Mouse (Mus musculus) forebrain, postnatal 0 days (tissue): ENCODE measurements at regions not wholly inside any gene's neighbourhood (a gene's known extent, or its start where the extent isn't known, plus 50 kb on each side); places are given as distances from the start of the nearest gene placed in this dataset.

ENCODE experiments used
- ATAC-seq: fragments of 200-750 bp; cut with Nextera tagmentation; 2 replicates; pipeline ENCODE4 v1.8.0; 2017; ENCODE audit warnings: mild to moderate bottlenecking, moderate library complexity
- DNase-seq: peaks from one replicate; pipeline ENCODE4 v3.0.0-alpha.2; 2015
- H3K27ac ChIP-seq: fragments of 300-500 bp; sonication (generic); 2 replicates; pipeline ENCODE4 v1.5.1; 2014; ENCODE audit warnings: low read depth, mild to moderate bottlenecking, antibody characterized with exemption, low read length, moderate library complexity, mixed read lengths
- H3K27me3 ChIP-seq: fragments of 300-500 bp; sonication (generic); 2 replicates; pipeline ENCODE4 v1.6.1; 2014; ENCODE audit warnings: mild to moderate bottlenecking, low read length, mixed read lengths; ENCODE audit not compliant: insufficient read depth
- H3K36me3 ChIP-seq: fragments of 300-500 bp; sonication (generic); 2 replicates; pipeline ENCODE4 v1.6.1; 2014; ENCODE audit warnings: mild to moderate bottlenecking, moderate library complexity; ENCODE audit not compliant: insufficient read depth
- H3K4me1 ChIP-seq: fragments of 300-500 bp; sonication (generic); 2 replicates; pipeline ENCODE4 v1.6.1; 2014; ENCODE audit warnings: antibody characterized with exemption; ENCODE audit not compliant: insufficient read depth
- H3K4me2 ChIP-seq: fragments of 300-500 bp; sonication (generic); 2 replicates; pipeline ENCODE4 v1.6.1; 2014; ENCODE audit warnings: low read depth, mild to moderate bottlenecking, moderate library complexity
- H3K4me3 ChIP-seq: fragments of 300-500 bp; sonication (generic); 2 replicates; pipeline ENCODE4 v1.5.1; 2014; ENCODE audit warnings: low read depth, low read length, mixed read lengths
- H3K9ac ChIP-seq: fragments of 300-500 bp; sonication (generic); 2 replicates; pipeline ENCODE4 v1.6.1; 2014; ENCODE audit warnings: mild to moderate bottlenecking
- H3K9me3 ChIP-seq: fragments of 300-500 bp; sonication (generic); 2 replicates; pipeline ENCODE4 v1.6.1; 2016; ENCODE audit warnings: low read length
- CTCF ChIP-seq: sonication (generic); IDR thresholded peaks from 2 replicates; pipeline ENCODE4 v1.5.1; 2016; ENCODE audit warnings: antibody characterized with exemption, control low read depth, low read depth
- WGBS: fragments of 180-500 bp; shearing (Covaris S2); extraction: QIAGEN DNeasy Blood & Tissue Kit; methylation state at CpG from one replicate; pipeline ENCODE4 v1.1.7; 2014; 5-methylcytosine and 5-hydroxymethylcytosine counted together

DNA sequence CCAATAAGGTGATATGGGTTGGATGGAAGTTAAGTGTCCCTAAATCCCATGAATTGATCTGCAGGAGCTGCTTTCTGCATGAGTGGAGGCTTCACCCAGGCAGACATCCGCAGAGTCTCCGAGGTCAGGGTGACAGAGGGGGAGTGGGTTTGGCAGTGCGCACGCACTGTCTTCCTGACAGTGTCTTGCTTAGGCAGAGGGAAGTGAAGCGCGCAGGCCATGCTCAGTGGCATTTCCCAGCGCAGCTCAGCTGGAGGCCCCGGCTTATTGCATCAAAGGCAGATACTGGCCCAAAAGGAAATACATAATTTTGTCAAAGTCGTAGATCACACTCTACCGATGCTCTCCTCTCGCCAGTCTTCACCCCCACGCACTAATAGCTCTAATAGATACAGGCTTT, 252.7 kb upstream of the Dnajc24 start:
- DNase-seq, result no peak
- no peaks in the 10 kb centered on the region for H3K9me3 ChIP-seq
- 45% methylated on average over 12 of the region's 12 CpGs for whole genome bisulfite sequencing
- no peak overlapping the region for H3K27ac ChIP-seq
- ATAC-seq, result no peak
- no peak overlapping the region for H3K4me2 ChIP-seq
- H3K9ac ChIP-seq, result no peak overlapping the region
- TF ChIP-seq CTCF, result no peak
- no peaks in the 10 kb centered on the region for H3K36me3 ChIP-seq
- no peaks in the 10 kb centered on the region for H3K4me1 ChIP-seq
- no peak overlapping the region for H3K4me3 ChIP-seq
- H3K27me3 ChIP-seq, result no peaks in the 10 kb centered on the region

DNA sequence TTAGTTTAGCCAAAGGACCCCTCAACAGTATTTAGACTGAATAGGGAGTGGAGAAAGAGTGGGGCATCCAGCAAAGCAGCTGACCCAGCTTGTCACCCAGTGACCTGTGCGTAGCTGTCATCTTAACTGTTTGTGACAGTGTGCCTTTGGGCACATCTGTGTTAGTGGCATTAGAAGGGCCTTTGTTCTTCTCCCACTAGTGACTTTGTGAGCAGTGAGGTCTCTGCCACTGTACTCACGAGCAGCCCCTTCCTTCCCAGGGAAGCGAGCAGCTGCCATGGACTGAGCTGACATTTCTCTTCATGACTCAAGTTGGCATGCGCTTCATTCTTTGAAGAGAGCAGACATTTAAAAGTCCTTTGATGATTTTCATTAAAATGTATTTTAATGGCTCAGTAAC, 231.0 kb upstream of the Dnajc24 start:
- H3K36me3 ChIP-seq, result no peaks in the 10 kb centered on the region
- no peak overlapping the region for H3K4me3 ChIP-seq
- H3K4me1 ChIP-seq, result no peaks in the 10 kb centered on the region
- 62% methylated on average over 4 of the region's 4 CpGs for WGBS
- ATAC-seq (no peak), DNase-seq (no peak)
- TF ChIP-seq CTCF, result no peak
- no peak overlapping the region for H3K27ac ChIP-seq
- H3K9me3 ChIP-seq, result no peaks in the 10 kb centered on the region
- no peak overlapping the region for H3K4me2 ChIP-seq
- H3K27me3 ChIP-seq, result no peaks in the 10 kb centered on the region
- no peak overlapping the region for H3K9ac ChIP-seq

DNA sequence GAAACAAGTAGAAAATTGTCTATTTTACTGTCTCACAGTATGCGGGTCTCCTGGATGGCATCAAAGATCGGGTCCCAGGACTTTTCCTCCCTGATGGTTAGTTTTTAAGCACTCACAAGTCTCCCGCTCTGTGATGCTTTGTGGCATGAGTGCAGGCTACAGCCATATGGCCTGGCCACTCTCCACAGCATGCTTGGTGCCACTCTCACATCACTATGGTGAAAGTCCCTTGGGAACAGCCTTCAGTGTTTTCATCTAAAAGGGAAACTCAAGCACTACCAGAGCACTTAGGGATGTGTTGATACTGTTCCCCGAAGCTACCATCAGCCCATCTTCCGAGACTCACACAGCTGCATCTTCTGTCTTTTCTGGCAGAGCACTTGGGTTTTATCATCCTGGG, 227.8 kb upstream of the Dnajc24 start:
- TF ChIP-seq CTCF, result no peak
- no peaks in the 10 kb centered on the region for H3K27me3 ChIP-seq
- 76% methylated on average over 5 of the region's 5 CpGs for WGBS
- no peak overlapping the region for H3K4me3 ChIP-seq
- DNase-seq (no peak), ATAC-seq (no peak)
- no peak overlapping the region for H3K9ac ChIP-seq
- H3K4me2 ChIP-seq, result no peak overlapping the region
- no peaks in the 10 kb centered on the region for H3K36me3 ChIP-seq
- no peaks in the 10 kb centered on the region for H3K4me1 ChIP-seq
- H3K9me3 ChIP-seq, result no peaks in the 10 kb centered on the region
- H3K27ac ChIP-seq, result no peak overlapping the region

DNA sequence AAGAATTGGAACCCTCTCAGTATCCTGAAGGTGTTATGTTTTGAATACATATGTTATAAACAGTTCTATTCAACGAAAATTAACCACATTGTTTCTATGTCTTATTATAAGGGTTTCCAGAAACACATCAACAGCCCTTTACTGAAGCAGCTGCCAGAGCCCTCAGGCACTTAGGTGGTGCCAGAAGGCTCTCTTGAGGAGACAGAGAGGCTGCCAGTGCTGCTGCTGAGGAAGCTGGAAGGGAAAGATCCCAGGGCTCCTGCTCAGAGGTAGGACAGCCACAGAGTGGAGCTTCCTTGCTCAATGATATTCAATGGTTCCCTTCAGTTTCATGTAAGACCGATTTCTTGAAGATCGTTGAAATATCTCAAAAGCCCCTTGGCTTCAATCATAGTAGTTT, 226.7 kb upstream of the Dnajc24 start:
- no peaks in the 10 kb centered on the region for H3K27me3 ChIP-seq
- no peak for ATAC-seq
- no peak overlapping the region for H3K4me2 ChIP-seq
- no peaks in the 10 kb centered on the region for H3K4me1 ChIP-seq
- H3K36me3 ChIP-seq, result no peaks in the 10 kb centered on the region
- H3K27ac ChIP-seq, result no peak overlapping the region
- no peak overlapping the region for H3K4me3 ChIP-seq
- TF ChIP-seq CTCF, result no peak
- DNase-seq, result no peak
- WGBS, result 80% methylated on average over 3 of the region's 3 CpGs
- H3K9ac ChIP-seq, result no peak overlapping the region
- H3K9me3 ChIP-seq, result no peaks in the 10 kb centered on the region

DNA sequence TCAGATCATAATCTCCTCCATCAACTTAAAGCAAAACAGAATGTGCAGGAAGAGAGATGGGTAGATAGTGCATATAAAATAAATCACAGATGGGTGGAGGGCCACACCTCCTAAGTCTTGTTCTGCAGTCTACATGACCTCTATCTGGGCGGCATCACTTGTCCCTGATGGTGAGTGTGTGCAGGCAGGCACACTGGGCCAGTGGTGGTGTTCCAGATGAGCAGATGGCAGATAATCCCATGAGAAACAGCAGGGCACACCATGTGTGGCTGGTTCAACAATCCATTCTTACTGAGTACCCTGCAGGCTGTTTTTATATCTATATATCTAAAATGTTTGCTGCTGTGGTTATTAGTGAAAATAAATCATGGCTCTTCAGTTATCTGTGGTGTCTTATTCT, 224.9 kb upstream of the Dnajc24 start:
- WGBS, result 72% methylated on average over 1 of the region's 1 CpGs
- DNase-seq (no peak), ATAC-seq (no peak)
- Histone ChIP-seq H3K4me3 (no peak overlapping the region), H3K4me1 (no peaks in the 10 kb centered on the region), H3K9ac (no peak overlapping the region), H3K4me2 (no peak overlapping the region), H3K9me3 (no peaks in the 10 kb centered on the region), H3K27me3 (no peaks in the 10 kb centered on the region), H3K36me3 (no peaks in the 10 kb centered on the region), H3K27ac (no peak overlapping the region)
- TF ChIP-seq CTCF, result no peak

DNA sequence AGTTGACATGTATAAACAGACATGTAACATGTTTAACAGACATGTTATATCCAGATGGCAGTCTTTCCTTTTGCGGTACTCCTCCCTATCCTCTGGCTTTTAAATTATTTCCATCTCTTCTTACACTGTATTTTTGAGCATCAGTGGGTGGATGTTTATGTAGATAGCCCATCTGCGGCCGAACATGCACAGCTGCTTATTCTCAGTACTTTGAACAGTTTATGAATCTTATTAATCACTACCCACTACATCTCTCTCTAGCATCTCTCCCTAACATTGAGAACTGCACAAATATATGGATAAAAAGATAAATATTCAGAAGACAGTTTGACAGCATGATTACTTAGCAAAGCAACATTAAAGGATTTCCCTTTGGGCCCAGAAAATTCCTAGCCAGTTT, 212.8 kb upstream of the Dnajc24 start:
- no peak for ATAC-seq
- Histone ChIP-seq H3K4me2 (no peak overlapping the region), H3K9ac (no peak overlapping the region), H3K27ac (no peak overlapping the region), H3K4me3 (no peak overlapping the region), H3K27me3 (no peaks in the 10 kb centered on the region), H3K9me3 (no peaks in the 10 kb centered on the region), H3K4me1 (no peaks in the 10 kb centered on the region), H3K36me3 (no peaks in the 10 kb centered on the region)
- no peak for TF ChIP-seq CTCF
- 84% methylated on average over 3 of the region's 3 CpGs for WGBS
- no peak for DNase-seq

DNA sequence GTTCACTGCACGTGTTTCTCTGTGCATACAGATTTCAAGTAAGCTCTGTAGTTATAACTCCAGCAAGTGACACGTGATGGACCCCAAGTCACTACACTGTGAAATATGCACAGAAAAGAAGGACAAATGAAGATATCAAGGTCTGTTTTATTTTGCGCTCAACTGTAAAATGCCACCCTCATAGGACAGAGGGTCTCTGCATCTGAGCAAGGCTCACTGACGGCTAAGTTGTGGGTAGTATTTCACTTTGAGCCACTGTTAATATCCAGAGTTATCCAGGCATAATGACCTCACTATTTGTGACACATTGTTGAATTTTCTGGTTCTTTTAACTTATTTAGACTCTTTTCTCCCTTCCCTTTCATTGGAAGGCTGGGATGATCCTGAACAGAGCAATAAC, 210.4 kb upstream of the Dnajc24 start:
- WGBS, result 61% methylated on average over 4 of the region's 4 CpGs
- no peaks in the 10 kb centered on the region for H3K36me3 ChIP-seq
- no peak for TF ChIP-seq CTCF
- H3K27ac ChIP-seq, result no peak overlapping the region
- no peak for ATAC-seq
- no peak overlapping the region for H3K9ac ChIP-seq
- no peaks in the 10 kb centered on the region for H3K9me3 ChIP-seq
- DNase-seq, result no peak
- H3K4me2 ChIP-seq, result no peak overlapping the region
- H3K4me1 ChIP-seq, result no peaks in the 10 kb centered on the region
- H3K4me3 ChIP-seq, result no peak overlapping the region
- no peaks in the 10 kb centered on the region for H3K27me3 ChIP-seq

DNA sequence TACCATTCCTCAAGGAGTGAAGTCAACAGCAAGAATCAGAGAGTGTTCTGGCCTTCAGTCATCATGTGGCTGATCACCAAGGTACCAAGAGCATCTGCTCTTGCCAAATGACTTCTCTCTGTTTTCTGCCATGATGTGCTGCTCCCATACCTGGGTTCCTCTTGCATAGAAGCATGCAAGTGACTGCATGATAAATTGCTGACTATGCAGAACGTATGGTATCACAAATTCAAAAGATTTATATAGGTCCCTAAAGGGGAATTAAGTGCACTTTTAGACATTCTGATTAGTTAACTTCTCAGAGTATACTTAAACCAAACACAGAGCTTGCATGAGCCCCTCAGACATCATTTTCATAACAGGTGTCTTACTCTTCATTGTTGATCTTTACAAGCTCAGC, 207.4 kb upstream of the Dnajc24 start:
- Histone ChIP-seq H3K4me2 (no peak overlapping the region), H3K4me1 (no peaks in the 10 kb centered on the region), H3K4me3 (no peak overlapping the region), H3K9ac (no peak overlapping the region), H3K27ac (no peak overlapping the region), H3K36me3 (no peaks in the 10 kb centered on the region), H3K27me3 (no peaks in the 10 kb centered on the region), H3K9me3 (no peaks in the 10 kb centered on the region)
- no peak for TF ChIP-seq CTCF
- WGBS, result 89% methylated on average over 1 of the region's 1 CpGs
- ATAC-seq, result no peak
- no peak for DNase-seq
